Mouse (Mus musculus): ENCODE results near the gene Htr2a.

DNA sequence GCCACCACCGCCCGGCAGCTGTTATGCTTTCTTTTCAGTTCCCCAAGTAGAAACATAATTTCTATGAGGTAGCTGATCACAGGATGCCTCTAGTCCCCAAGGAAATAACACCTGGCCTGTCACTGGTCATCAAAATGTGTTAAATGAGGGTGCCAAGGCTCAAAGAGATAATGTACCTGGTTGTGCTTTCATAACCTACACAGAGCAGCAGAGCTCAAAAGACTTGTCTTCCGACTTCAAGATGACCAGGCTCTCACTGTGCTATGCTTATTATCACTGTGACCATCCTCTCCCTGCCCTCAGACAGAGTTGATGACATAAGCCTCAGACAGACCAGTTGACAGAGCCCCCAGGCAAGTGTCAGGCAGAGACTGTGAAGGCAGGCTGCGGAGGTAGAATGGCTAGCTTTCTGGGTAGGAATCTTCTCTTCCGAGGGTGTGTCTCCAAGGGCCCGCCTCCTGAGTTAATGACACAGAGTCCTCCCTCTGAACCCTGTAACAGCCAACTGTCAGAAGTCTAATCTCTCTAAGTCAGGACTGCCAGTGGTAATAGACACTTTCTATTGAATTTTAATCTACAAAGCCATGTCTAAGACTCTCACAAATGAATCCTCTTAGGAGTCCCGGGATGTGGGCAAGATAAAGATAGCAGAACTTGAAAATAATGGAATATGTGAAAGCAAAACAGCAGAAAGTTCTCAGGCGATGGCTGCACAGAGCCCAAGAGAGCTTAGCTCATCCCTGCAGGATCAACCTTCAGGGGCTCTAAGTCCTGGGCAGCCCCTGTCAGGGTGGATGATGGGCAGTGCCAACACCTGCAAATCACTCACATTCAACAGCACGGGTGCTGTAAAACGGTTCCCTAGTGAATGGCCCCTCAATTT is 31.7 kb downstream of the Htr2a start:
- TF ChIP-seq CTCF (IDR thresholded peaks at IDR 0.05; ENCODE audit: borderline replicate concordance, insufficient read depth, low read depth, low read length) (no peak), POLR2A (IDR thresholded peaks at IDR 0.05; ENCODE audit: borderline replicate concordance, insufficient read depth, low read length) (no peak)

Data from cerebellum, adult 2 months (tissue).